Mouse (Mus musculus): ENCODE data around the gene Ajap1.

Gene Ajap1

DNA sequence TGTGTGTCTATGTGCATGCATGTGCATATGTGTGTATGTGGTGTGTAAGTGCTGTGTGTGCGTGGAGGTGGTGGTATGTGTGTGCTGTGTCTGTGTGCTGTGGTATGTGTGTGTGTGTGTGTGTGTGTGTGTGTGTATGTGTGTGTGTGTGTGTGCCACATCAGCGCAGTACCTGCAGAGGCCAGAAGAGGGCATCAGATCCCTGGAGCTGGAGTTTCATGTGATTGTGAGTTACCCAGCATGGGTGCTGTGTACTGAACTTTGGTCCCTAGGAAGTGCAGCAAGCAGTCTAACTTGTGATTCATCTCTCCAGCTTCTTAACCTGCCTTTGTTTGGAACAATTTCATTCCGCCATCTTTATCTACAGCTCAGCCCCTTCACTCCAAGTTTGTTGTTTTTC lies 137.6 kb downstream of the Ajap1 start:
- no peak for DNase-seq

GRCm38 (mm10) chr4:153340887-153341286 lies 141.7 kb downstream of the Ajap1 start:
- DNase-seq = no peak

GRCm38 (mm10) chr4:153335301-153335799 lies 147.3 kb downstream of the Ajap1 start:
- DNase-seq = no peak

- DNase-seq = no peak
Measured at GRCm38 (mm10) chr4:153327809-153328208, 154.8 kb downstream of the Ajap1 start.

Data from kidney, adult 8-10 months (tissue).